Mouse (Mus musculus) intestine, embryonic 16.5 days (tissue): ENCODE measurements around the gene Stam2. TPM values are rescaled to one million over a fixed set of nuclear protein-coding genes. Genes with fewer than 3 reads are reported as not detected.

ENCODE experiments used
- ATAC-seq: fragments of 200-750 bp; cut with Nextera tagmentation; 2 replicates; pipeline ENCODE4 v1.8.0; 2017; ENCODE audit warnings: moderate TSS enrichment, moderate library complexity
- H3K27ac ChIP-seq: fragments of 300-500 bp; sonication (generic); 2 replicates; pipeline ENCODE4 v1.5.1; 2014; ENCODE audit warnings: mild to moderate bottlenecking, low read length
- H3K27me3 ChIP-seq: fragments of 300-500 bp; sonication (generic); replicated peaks from 2 replicates; pipeline ENCODE4 v1.6.1; 2014; ENCODE audit warnings: low read length, control low read depth, mixed read lengths; ENCODE audit not compliant: control insufficient read depth, insufficient read depth
- H3K36me3 ChIP-seq: fragments of 300-500 bp; sonication (generic); 2 replicates; pipeline ENCODE4 v1.6.1; 2014; ENCODE audit warnings: low read length, control low read depth; ENCODE audit not compliant: control insufficient read depth, insufficient read depth
- H3K4me1 ChIP-seq: fragments of 300-500 bp; sonication (generic); 2 replicates; pipeline ENCODE4 v1.6.1; 2014; ENCODE audit warnings: low read length, control low read depth, mixed read lengths; ENCODE audit not compliant: control insufficient read depth, insufficient read depth
- H3K4me2 ChIP-seq: fragments of 300-500 bp; sonication (generic); 2 replicates; pipeline ENCODE4 v1.6.1; 2014; ENCODE audit warnings: low read depth, low read length, control low read depth
- H3K4me3 ChIP-seq: fragments of 300-500 bp; sonication (generic); 2 replicates; pipeline ENCODE4 v1.5.1; 2014; ENCODE audit warnings: mild to moderate bottlenecking, low read length
- H3K9ac ChIP-seq: fragments of 300-500 bp; sonication (generic); 2 replicates; pipeline ENCODE4 v1.6.1; 2014; ENCODE audit warnings: low read depth, low read length
- H3K9me3 ChIP-seq: fragments of 300-500 bp; sonication (generic); 2 replicates; pipeline ENCODE4 v1.6.1; 2016; ENCODE audit warnings: low read length, control low read depth; ENCODE audit not compliant: control insufficient read depth
- WGBS: fragments of 180-500 bp; shearing (Covaris S2); extraction: QIAGEN DNeasy Blood & Tissue Kit; methylation state at CpG from one replicate; pipeline ENCODE4 v1.1.7; 2014; 5-methylcytosine and 5-hydroxymethylcytosine counted together
- polyA plus RNA-seq: library from polyadenylated mRNA; unstranded; fragments of >200 nt; fragmentation: Nextera tagmentation; extraction: Ambion mirVana; gene quantifications from 2 replicates; pipeline ENCODE4 v1.2.1, GENCODE M21; 2015

The Stam2 gene
- polyA plus RNA-seq, 1 experiment from 2014 or later = 33.0 TPM

GRCm38 (mm10) chr2:52675278-52675987 lies 66.6 kb downstream of the Stam2 start:
- Histone ChIP-seq H3K36me3 (no peaks in the 10 kb centered on the region), H3K9me3 (no peaks in the 10 kb centered on the region), H3K4me2 (peak overlapping the region; percentile 98), H3K9ac (peak overlapping the region; percentile 72), H3K27ac (no peak overlapping the region), H3K4me1 (peaks cover 12% of the 10 kb centered on the region), H3K4me3 (peak overlapping the region; percentile 67), H3K27me3 (peaks cover 16% of the 10 kb centered on the region)
- WGBS = under 1% methylated on average over 39 of the region's 42 CpGs
- peak; percentile 57 for ATAC-seq

- Histone ChIP-seq H3K27me3 (peaks cover 16% of the 10 kb centered on the region), H3K9ac (no peak overlapping the region), H3K4me2 (peak overlapping the region; percentile 98), H3K36me3 (no peaks in the 10 kb centered on the region), H3K9me3 (no peaks in the 10 kb centered on the region), H3K4me1 (peaks cover 12% of the 10 kb centered on the region), H3K27ac (no peak overlapping the region), H3K4me3 (peak overlapping the region; percentile 67)
- ATAC-seq = no peak
- under 1% methylated on average over 19 of the region's 19 CpGs for WGBS
These were observed 67.2 kb downstream of the Stam2 start for GRCm38 (mm10) chr2:52674886-52675277.

- no peak overlapping the region for H3K9ac ChIP-seq
- H3K27ac ChIP-seq = no peak overlapping the region
- H3K9me3 ChIP-seq = no peaks in the 10 kb centered on the region
- no peak overlapping the region for H3K4me3 ChIP-seq
- peaks cover 16% of the 10 kb centered on the region for H3K27me3 ChIP-seq
- ATAC-seq = no peak
- H3K36me3 ChIP-seq = no peaks in the 10 kb centered on the region
- WGBS = 83% methylated on average over 1 of the region's 1 CpGs
- peaks cover 12% of the 10 kb centered on the region for H3K4me1 ChIP-seq
- H3K4me2 ChIP-seq = no peak overlapping the region
These were observed 68.9 kb downstream of the Stam2 start for GRCm38 (mm10) chr2:52673172-52673571.

GRCm38 (mm10) chr2:52670733-52671132 lies 71.3 kb downstream of the Stam2 start:
- peaks cover 11% of the 10 kb centered on the region for H3K4me1 ChIP-seq

GRCm38 (mm10) chr2:52668480-52668879 lies 73.6 kb downstream of the Stam2 start:
- Histone ChIP-seq H3K4me2 (no peak overlapping the region), H3K4me3 (no peak overlapping the region), H3K27ac (no peak overlapping the region), H3K9me3 (no peaks in the 10 kb centered on the region), H3K9ac (no peak overlapping the region), H3K27me3 (no peaks in the 10 kb centered on the region), H3K36me3 (no peaks in the 10 kb centered on the region), H3K4me1 (no peaks in the 10 kb centered on the region)
- ATAC-seq = no peak
- 86% methylated on average over 6 of the region's 6 CpGs for WGBS

More at GRCm38 (mm10) chr2:52670733-52671132, 71.3 kb downstream of the Stam2 start:
- WGBS = 90% methylated on average over 5 of the region's 5 CpGs
- ATAC-seq = no peak
- Histone ChIP-seq H3K4me2 (no peak overlapping the region), H3K27me3 (peaks cover 12% of the 10 kb centered on the region), H3K4me3 (no peak overlapping the region), H3K36me3 (no peaks in the 10 kb centered on the region), H3K9ac (no peak overlapping the region), H3K9me3 (no peaks in the 10 kb centered on the region), H3K27ac (no peak overlapping the region)

- Histone ChIP-seq H3K4me1 (no peaks in the 10 kb centered on the region), H3K9ac (no peak overlapping the region), H3K36me3 (no peaks in the 10 kb centered on the region), H3K27ac (no peak overlapping the region), H3K4me2 (no peak overlapping the region), H3K27me3 (no peaks in the 10 kb centered on the region), H3K4me3 (no peak overlapping the region), H3K9me3 (no peaks in the 10 kb centered on the region)
- WGBS = 89% methylated on average over 5 of the region's 5 CpGs
- no peak for ATAC-seq
These were observed 85.4 kb downstream of the Stam2 start for GRCm38 (mm10) chr2:52656722-52657121.

GRCm38 (mm10) chr2:52654541-52654940 lies 87.5 kb downstream of the Stam2 start:
- no peak overlapping the region for H3K4me2 ChIP-seq
- no peak overlapping the region for H3K9ac ChIP-seq
- no peaks in the 10 kb centered on the region for H3K27me3 ChIP-seq
- ATAC-seq = no peak
- no peaks in the 10 kb centered on the region for H3K36me3 ChIP-seq
- H3K4me3 ChIP-seq = no peak overlapping the region
- H3K27ac ChIP-seq = no peak overlapping the region
- 66% methylated on average over 4 of the region's 4 CpGs for WGBS
- H3K9me3 ChIP-seq = no peaks in the 10 kb centered on the region
- no peaks in the 10 kb centered on the region for H3K4me1 ChIP-seq

GRCm38 (mm10) chr2:52651547-52651946 lies 90.5 kb downstream of the Stam2 start:
- H3K4me3 ChIP-seq = no peak overlapping the region
- H3K36me3 ChIP-seq = no peaks in the 10 kb centered on the region
- no peaks in the 10 kb centered on the region for H3K9me3 ChIP-seq
- 86% methylated on average over 6 of the region's 6 CpGs for WGBS
- ATAC-seq = no peak
- H3K9ac ChIP-seq = no peak overlapping the region
- H3K27me3 ChIP-seq = no peaks in the 10 kb centered on the region
- no peaks in the 10 kb centered on the region for H3K4me1 ChIP-seq
- no peak overlapping the region for H3K4me2 ChIP-seq
- H3K27ac ChIP-seq = no peak overlapping the region

GRCm38 (mm10) chr2:52647255-52647998 lies 94.7 kb downstream of the Stam2 start:
- Histone ChIP-seq H3K4me1 (no peaks in the 10 kb centered on the region), H3K27ac (no peak overlapping the region), H3K9ac (no peak overlapping the region), H3K4me3 (no peak overlapping the region), H3K4me2 (no peak overlapping the region), H3K27me3 (no peaks in the 10 kb centered on the region), H3K36me3 (no peaks in the 10 kb centered on the region), H3K9me3 (no peaks in the 10 kb centered on the region)
- 62% methylated on average over 8 of the region's 8 CpGs for WGBS
- no peak for ATAC-seq
